Mouse (Mus musculus) 3T3-L1 (cell line): ENCODE data around the gene Scd2.
"Not testable (repeated sequence)": the region's sequence is repeated elsewhere in the genome, so short reads cannot be mapped to it uniquely, and the experiment has no call there.

Source experiments
- DNase-seq: peaks from one replicate; pipeline ENCODE4 v3.0.0-alpha.2; 2015; ENCODE audit warnings: low read depth, low spot score

The Scd2 gene

GRCm38 (mm10) chr19:44312007-44312360, 18.5 kb downstream of the Scd2 start:
- DNase-seq: peak; percentile 98

GRCm38 (mm10) chr19:44313066-44313465, 19.6 kb downstream of the Scd2 start:
- no peak for DNase-seq

- DNase-seq: peak; percentile 87
Observed at GRCm38 (mm10) chr19:44314327-44314759, 20.9 kb downstream of the Scd2 start.

GRCm38 (mm10) chr19:44314871-44315414, 21.5 kb downstream of the Scd2 start:
- DNase-seq: peak; percentile 90

DNA sequence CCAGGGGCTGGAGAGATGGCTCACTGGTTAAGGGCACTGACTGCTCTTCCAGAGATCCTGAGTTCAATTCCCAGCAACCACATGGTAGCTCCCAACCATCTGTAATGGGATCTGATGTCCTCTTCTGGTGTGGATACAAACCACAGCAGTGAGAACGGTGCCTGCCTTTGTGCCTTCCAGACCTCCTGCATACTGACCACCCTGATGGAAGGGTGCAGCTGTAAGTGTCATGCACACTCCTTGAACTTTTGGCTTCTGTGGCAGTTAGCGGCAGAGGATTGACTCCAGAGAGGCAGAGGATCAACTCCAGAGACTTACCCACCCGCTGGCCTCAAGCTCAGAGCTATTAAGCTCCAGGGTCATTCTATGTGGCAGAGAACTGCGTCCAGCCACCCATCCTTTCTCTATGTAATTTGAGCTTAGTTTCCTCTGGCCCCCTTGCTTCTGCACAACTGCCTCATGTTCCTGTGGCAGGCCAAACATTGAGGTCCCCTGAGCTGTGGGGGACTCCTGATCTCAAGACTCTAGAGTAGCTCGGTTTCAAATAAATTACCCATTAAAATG, 23.4 kb downstream of the Scd2 start:
- DNase-seq: no peak

DNA sequence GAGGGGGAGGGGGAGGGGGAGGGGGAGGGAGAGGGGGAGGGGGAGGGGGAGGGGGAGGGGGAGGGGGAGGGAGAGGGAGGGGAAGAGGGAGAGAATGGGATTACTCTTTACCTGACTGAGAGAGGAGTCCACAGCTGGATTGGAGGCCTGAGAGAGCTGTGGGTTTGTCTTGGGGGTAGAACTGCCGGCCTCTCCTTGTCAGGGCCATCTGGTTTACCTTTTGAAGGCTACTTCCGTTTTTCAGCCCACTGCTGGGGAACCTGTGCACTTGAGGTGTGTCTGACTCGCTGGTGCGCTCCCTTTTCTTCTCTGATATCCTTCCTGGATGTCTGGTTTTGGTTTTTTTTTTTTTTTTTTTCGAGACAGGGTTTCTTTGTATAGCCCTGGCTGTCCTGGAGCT, 23.9 kb downstream of the Scd2 start:
- DNase-seq: no peak

- no peak for DNase-seq
Observed at GRCm38 (mm10) chr19:44318545-44318944, 25.1 kb downstream of the Scd2 start.

DNA sequence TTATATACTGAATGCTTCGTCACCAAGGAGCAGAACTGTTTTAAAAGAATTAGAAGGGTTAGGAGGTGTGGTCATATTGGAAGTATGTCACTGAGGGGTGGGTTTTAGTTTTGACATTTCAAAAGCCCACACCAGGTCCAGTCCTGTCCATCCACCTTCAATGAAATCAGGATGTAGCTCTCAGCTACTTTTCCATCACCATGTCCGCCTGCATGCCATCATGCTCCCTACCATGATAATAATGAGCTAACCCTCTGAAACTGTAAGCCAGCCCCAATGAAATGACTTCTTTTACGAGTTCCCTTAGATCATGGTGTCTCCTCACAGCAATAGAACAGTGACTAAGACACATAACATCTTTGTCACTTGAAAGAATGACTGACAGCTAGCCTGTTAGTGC, 26.8 kb downstream of the Scd2 start:
- DNase-seq: no peak

GRCm38 (mm10) chr19:44321201-44321600, 27.7 kb downstream of the Scd2 start:
- no peak for DNase-seq

- DNase-seq: no peak
Observed at GRCm38 (mm10) chr19:44321631-44322030, 28.2 kb downstream of the Scd2 start.

- no peak for DNase-seq
Observed at GRCm38 (mm10) chr19:44329566-44329965, 36.1 kb downstream of the Scd2 start.

- not testable (repeated sequence) for DNase-seq
Observed at GRCm38 (mm10) chr19:44331128-44331527, 37.7 kb downstream of the Scd2 start.

GRCm38 (mm10) chr19:44331911-44332310, 38.4 kb downstream of the Scd2 start:
- DNase-seq: peak; percentile 96

DNA sequence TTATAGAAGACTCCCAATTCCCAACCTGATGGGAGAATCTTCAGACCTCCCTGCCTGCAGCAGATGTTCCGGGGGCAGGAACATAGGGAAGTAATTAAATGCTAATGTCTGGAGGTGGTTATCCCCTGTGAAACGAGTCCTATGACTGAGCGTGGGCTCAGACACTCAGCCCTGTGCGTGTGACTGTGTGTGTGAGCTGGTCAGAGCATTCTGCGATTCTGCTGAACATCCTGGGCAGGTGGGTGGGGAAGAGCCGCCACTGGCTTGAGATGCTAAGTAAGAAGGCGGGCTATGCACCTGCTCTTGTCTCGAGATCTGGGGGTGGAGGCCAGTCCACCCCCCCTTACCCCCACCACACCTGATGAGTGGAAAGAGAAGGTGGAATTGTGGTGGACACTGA, 38.9 kb downstream of the Scd2 start:
- DNase-seq: no peak

DNA sequence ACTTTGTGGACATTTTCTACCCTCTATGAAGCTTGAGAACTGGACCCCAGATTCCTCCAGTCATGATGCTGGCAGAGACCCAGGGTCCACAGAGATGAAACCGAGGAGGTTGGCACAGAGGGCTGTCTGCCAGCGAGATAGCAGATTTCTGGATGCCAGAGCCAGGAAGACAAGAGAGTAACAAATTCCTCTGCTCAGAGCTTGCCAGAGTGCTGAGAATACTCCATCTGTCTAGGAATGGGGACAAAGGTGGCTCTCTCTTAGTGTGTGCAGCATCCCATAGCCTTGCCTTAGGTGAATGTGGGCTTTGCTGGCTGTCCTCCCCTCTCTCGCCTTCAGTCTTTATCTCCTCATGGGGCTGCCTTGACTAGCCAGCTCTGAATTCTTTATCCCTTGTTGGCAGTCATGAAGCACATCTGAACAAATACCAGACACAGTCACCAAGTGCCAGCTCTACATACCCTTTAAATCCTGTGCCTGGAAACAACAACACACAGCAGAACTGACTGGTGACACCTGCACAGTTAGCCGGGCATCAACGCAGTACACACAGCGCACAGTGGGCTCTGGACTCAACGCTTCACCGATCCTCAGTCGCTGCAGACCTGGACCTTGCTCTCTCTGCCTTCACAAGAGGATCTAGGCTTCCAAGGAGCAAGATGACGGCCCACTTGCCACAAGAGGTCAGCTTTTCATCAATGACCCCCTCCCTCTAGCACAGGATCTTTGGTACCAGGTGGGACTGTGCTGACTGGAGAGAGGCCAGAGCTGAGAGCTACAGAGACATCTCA, 39.6 kb downstream of the Scd2 start, which contains the start of gene Scd4:
Gene Scd4, plus strand, starts transcription at position 260 of the 791 bp plus-strand sequence.
- DNase-seq: peak; percentile 75

GRCm38 (mm10) chr19:44333991-44334390, 40.5 kb downstream of the Scd2 start:
- no peak for DNase-seq

- DNase-seq: peak; percentile 24
Observed at GRCm38 (mm10) chr19:44335876-44336662, 42.6 kb downstream of the Scd2 start.

DNA sequence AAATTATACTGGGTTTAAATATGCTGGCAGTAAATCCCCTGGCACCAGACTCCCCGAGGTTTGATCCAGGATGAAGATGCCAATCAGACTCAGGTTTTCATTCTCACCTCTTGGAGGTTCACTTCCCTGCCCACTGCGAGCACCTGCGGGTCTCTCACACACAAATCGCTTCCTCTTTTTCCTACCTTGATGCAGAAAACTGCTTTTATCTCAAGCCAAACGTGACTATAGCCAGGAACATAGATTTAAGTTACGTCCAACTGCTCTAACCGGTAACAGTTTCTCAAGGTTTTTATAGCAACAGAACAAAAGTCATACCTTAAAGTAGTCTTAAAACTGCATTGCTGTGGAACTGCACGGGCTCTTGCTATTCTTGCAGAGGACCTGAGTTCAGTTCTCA, 56.2 kb downstream of the Scd2 start:
- DNase-seq: no peak

DNA sequence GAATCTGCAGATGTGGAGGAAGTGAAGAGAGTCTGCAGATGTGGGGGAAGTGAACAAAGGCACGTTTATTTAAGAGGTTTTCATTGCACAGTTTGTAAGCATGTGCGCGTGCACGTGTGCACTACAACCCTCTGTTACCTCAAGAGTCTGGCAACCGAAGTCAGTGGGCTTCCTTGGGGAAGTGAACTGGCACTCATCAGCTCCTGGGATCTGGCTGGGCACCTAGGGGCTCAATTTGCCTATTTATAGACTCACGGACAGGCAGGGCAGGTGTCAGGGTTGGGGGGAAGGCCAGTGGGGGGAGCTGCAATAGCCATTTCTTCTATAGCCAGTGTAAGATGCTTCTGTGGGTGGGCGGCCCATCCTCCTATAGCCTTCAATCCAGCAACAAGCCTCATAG, 58.3 kb downstream of the Scd2 start:
- no peak for DNase-seq
